Mouse (Mus musculus) right cerebral cortex, postnatal 14 days (tissue): ENCODE measurements around the gene Igfbp4.

ENCODE experiments used
- DNase-seq: peaks from one replicate; pipeline ENCODE4 v3.0.0; 2022

Gene Igfbp4

GRCm38 (mm10) chr11:99083516-99083915, 42.5 kb downstream of the Igfbp4 start:
- DNase-seq = no peak

DNA sequence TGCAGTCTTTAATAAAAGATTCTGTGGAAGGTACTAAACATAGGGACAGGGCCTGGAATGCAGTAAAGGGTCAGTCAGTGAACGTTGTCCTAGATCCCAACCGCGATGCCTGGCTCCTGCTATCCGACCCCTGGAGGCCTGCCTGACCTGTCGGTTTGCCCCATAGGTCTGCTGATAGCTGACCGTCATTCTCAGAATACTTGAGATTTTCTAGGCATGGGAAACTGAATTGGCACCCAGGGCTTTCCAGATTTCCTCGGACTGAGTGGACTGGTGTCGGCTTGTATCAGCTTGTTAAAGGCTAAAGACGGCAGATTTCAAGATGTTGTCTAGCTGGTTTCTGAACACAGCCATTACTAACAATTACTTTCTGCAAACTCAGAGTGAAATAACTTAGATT, 43.3 kb downstream of the Igfbp4 start:
- no peak for DNase-seq

GRCm38 (mm10) chr11:99088486-99088885, 47.4 kb downstream of the Igfbp4 start:
- DNase-seq = no peak

DNA sequence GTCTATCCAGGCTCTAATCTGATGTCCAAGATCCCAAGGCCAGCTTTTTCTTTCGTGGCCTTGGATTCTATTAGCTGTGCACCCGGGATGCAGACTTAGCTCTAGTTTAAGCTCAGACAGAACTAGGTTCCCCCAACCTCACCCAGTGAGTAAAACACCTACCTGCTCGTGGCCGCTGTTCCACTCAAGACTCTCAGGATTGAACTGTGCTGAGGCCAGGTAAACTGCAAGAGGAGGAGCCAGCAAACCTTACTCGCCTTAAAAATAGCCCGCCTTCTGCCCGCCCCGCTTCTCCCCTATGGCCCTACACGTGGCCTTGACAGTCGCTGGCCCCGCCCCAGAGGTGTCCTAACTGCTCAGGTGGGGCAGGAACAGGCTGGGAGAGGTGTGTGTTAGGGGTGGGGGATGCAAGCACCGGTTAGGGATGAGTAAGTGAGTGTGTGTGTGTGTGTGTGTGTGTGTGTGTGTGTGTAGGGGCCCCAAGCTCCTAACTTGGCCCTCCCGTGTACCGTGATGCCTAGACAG, 48.1 kb downstream of the Igfbp4 start, which contains the start of gene Tns4:
Gene Tns4 (minus strand): TSS at position 230 of the 525 bp plus-strand sequence.
- DNase-seq = no peak

GRCm38 (mm10) chr11:99090391-99090790, 49.3 kb downstream of the Igfbp4 start:
- no peak for DNase-seq

- DNase-seq = no peak
Measured at GRCm38 (mm10) chr11:99091666-99092065, 50.6 kb downstream of the Igfbp4 start.

- no peak for DNase-seq
Measured at GRCm38 (mm10) chr11:99093740-99094139, 52.7 kb downstream of the Igfbp4 start.

DNA sequence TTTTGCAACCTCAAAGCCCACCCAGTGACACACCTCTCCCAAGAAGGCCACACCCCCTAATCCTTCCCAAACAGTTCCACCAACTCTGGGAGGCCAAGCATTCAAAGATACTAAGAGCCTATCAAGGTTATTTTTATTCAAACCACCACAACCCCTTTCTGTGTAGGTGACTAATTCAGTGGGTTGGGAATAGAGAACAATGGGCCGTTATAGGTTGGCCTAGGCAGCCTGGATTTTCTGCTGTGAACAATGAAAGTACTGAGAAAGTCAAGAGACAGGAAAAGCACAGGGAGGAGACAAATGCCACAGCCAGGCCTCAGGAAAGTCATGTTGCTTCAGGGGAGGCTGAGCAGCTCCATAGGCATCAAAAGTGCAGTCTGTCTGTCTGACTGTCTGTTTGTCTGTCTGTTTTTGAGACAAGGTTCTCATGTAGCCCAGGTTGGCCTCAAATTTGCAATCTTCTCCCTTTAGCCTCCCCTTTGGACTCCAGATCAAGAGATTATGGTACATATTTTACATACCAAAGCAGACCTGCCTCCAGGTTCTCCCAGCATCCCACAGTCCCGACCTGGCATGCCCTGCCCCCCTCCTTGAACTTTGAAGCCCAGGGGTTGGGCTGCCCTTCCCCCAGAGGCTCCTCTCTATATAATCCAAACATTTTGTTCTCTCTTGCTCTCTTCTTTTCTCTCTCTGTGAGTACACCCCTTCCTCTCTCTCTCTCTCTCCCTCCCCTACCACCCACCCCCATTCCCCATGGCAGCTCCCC, 54.0 kb downstream of the Igfbp4 start:
- DNase-seq = no peak

- no peak for DNase-seq
Measured at GRCm38 (mm10) chr11:99095759-99096158, 54.7 kb downstream of the Igfbp4 start.

- no peak for DNase-seq
Measured at GRCm38 (mm10) chr11:99096417-99096816, 55.4 kb downstream of the Igfbp4 start.

GRCm38 (mm10) chr11:99096996-99097774, 56.1 kb downstream of the Igfbp4 start:
- DNase-seq = no peak

DNA sequence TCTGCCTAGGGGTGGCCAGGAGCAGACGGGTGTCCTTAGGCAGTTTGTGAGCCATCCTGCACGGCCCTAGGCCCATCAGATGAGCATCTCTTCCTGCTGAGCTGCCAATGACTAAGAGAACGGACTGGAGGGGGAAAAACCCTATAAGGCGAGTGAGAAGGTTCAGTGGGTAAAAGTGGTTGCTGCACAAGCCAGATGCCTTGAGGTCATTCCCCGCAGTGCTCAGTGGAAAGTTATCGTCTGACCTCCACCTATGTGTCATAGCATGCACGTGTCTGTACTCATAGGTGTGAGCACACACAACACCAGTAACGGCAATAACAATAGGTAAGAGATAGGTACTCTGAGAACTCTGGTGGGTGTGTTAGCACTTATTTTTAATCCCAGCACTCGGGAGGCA, 57.9 kb downstream of the Igfbp4 start:
- no peak for DNase-seq

- no peak for DNase-seq
Measured at GRCm38 (mm10) chr11:99099516-99099915, 58.5 kb downstream of the Igfbp4 start.

- no peak for DNase-seq
Measured at GRCm38 (mm10) chr11:99100215-99100614, 59.2 kb downstream of the Igfbp4 start.

GRCm38 (mm10) chr11:99101693-99102092, 60.6 kb downstream of the Igfbp4 start:
- no peak for DNase-seq

DNA sequence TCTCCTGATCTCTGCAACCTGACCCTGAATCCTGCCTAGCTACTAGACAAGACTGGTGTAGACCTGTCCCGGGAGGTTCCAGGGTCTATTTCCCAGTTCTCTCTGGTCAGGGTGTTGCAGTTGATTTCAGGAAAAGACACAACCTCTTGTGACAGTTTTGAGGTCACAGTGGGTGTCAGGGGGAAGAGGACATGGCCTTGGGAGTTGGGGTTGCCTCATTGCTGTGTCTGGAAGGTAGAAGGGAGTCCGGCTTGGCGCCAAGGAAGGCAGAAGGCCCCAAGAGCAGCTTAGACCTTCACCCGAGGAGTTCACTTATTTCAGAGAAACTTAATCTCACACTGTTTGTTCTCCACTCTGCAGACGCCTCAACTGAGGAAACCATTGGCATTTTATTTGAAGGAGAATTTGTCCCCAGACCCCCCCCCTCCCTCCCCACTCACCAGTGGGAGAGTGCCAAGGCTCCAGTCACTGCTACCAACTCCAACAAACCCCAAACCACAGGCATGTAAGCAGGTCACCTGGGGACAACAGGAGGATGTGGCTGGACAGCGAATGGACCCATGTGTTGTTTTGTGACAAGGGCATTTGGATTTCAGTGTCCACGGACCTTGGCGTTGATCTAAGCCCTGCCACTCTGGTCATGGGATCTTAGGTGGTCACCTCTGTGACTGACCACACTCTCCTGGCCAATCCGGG, 61.7 kb downstream of the Igfbp4 start:
- no peak for DNase-seq
